ENCODE assay signal across 8 mouse cellular contexts in the genomic region with DNA sequence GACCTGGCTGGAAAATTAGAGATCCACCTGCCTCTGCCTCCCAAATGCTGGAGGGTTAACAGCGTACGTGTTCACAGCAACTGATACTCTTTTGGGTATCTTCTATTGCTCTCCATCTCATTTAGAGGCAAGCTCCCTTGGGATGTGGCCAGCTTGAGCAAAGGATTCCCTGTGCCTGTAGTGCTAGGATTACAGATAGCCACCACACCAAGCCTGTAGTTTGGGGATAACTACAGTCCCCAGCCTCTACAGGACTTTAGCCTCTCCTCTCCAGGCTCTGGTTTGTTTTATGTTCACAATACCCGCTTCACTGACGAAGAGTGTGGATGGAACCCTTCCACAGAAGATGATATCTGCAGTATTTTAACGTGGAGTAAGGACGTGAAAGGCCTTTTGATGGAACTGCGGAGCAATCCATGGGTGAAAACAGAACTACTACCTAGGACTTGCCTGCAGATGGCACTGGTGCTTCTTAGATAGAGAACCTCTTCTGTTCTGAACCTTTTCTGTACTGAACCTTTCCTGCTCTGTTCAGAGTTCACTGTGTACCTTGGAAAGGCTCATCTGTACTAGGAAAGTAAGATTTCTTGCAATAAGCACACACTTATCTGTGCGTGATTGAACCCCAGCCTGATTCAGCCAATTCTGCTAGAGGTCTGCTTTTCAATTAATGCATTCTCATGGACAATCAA.
A peak's percentile ranks its signal among the peaks of the same experiment; 100 is the strongest.
DNase-seq lines count a peak whose midpoint lies in the region; ATAC-seq lines count a peak whose summit lies in the region.

No protein-coding gene starts in this region.

- 46% methylated on average over 8 of the region's 8 CpGs for WGBS in hindbrain, embryonic 16.5 days

- H3K4me2 ChIP-seq in hindbrain, embryonic 16.5 days (ENCODE audit: low read length): no peak overlapping the region

- H3K9ac ChIP-seq in hindbrain, embryonic 16.5 days (ENCODE audit: low read depth, low read length): no peak overlapping the region

- intact Hi-C loops in gastrocnemius, postnatal 14 days (cut with DNase I; ENCODE audit: low total_unique reads): no loop called here

- H3K4me3 ChIP-seq in hindbrain, embryonic 16.5 days (ENCODE audit: low read length): no peak overlapping the region

- no peaks in the 10 kb centered on the region for H3K4me1 ChIP-seq in hindbrain, embryonic 16.5 days (ENCODE audit: control insufficient read depth, insufficient read depth, low read depth, low read length)

- no peaks in the 10 kb centered on the region for H3K36me3 ChIP-seq in hindbrain, embryonic 16.5 days (ENCODE audit: control insufficient read depth, insufficient read depth, low read length)

- peak; percentile 97 for ATAC-seq in hindbrain, embryonic 16.5 days

- H3K27ac ChIP-seq in hindbrain, embryonic 16.5 days (ENCODE audit: low read depth, low read length): no peak overlapping the region

- no peaks in the 10 kb centered on the region for H3K9me3 ChIP-seq in hindbrain, embryonic 16.5 days (ENCODE audit: control insufficient read depth, low read length)

- no peaks in the 10 kb centered on the region for H3K27me3 ChIP-seq in hindbrain, embryonic 16.5 days (replicated peaks; ENCODE audit: control insufficient read depth, insufficient read depth, low read length)

- DNase-seq in 3T3-L1 (ENCODE audit: low read depth, low spot score) (peak; percentile 3), ES-CJ7 (ENCODE audit: low read depth, low spot score) (peak; percentile 72)
- peak; percentile 79 for DNase-seq in embryo, embryonic 10.5 days (ENCODE audit: low spot score)
- DNase-seq in left cerebral cortex, adult 18-20 months (ENCODE audit: low spot score in 2 of 2): peak; percentile 68 to 71
- DNase-seq in retina, postnatal 1 day: peak; percentile 62
- no peak for DNase-seq in gastrocnemius, postnatal 14 days
- no peak for DNase-seq in thymus, postnatal 36 days

Comparison
In these comparisons a context has a peak if more than half of its experiments do, and no peak if none do; other contexts are left out.
1. DNase-seq: peak in 3T3-L1 (single experiment), ES-CJ7 (single experiment), embryo, embryonic 10.5 days (single experiment), left cerebral cortex, adult 18-20 months (2 of 2) and retina, postnatal 1 day (single experiment); none in gastrocnemius, postnatal 14 days (single experiment) and thymus, postnatal 36 days (0 of 2).